Mouse (Mus musculus) liver, embryonic 11.5 days (tissue): ENCODE results near the gene Nav2. TPM values are rescaled to one million over a fixed set of nuclear protein-coding genes. Genes with fewer than 3 reads are reported as not detected.

ENCODE experiments used
- ATAC-seq: fragments of 200-750 bp; cut with Nextera tagmentation; replicated peaks from 2 replicates; pipeline ENCODE4 v1.8.0; 2017; ENCODE audit warnings: moderate number of reproducible peaks, mild to moderate bottlenecking, moderate TSS enrichment, moderate library complexity; ENCODE audit not compliant: low FRiP score
- DNase-seq: peaks from one replicate; pipeline ENCODE4 v3.0.0-alpha.2; 2017; ENCODE audit warnings: low spot score
- H3K27ac ChIP-seq: fragments of 300-500 bp; sonication (generic); 2 replicates; pipeline ENCODE4 v1.5.1; 2014; ENCODE audit warnings: mild to moderate bottlenecking, low read depth, low read length, control low read depth
- H3K27me3 ChIP-seq: fragments of 300-500 bp; sonication (generic); replicated peaks from 2 replicates; pipeline ENCODE4 v1.6.1; 2014; ENCODE audit warnings: low read length, mixed read lengths; ENCODE audit not compliant: control insufficient read depth, insufficient read depth
- H3K36me3 ChIP-seq: fragments of 300-500 bp; sonication (generic); 2 replicates; pipeline ENCODE4 v1.6.1; 2014; ENCODE audit warnings: mild to moderate bottlenecking, low read length, moderate library complexity, mixed read lengths; ENCODE audit not compliant: control insufficient read depth, insufficient read depth
- H3K4me1 ChIP-seq: fragments of 300-500 bp; sonication (generic); replicated peaks from 2 replicates; pipeline ENCODE4 v1.6.1; 2014; ENCODE audit warnings: low read length, mixed read lengths; ENCODE audit not compliant: control insufficient read depth, insufficient read depth
- H3K4me2 ChIP-seq: fragments of 300-500 bp; sonication (generic); 2 replicates; pipeline ENCODE4 v1.6.1; 2014; ENCODE audit warnings: mild to moderate bottlenecking, control low read depth, moderate library complexity
- H3K4me3 ChIP-seq: fragments of 300-500 bp; sonication (generic); 2 replicates; pipeline ENCODE4 v1.5.1; 2014; ENCODE audit warnings: low read depth, low read length, control low read depth
- H3K9ac ChIP-seq: fragments of 300-500 bp; sonication (generic); 2 replicates; pipeline ENCODE4 v1.6.1; 2014; ENCODE audit warnings: low read depth, low read length, control low read depth
- H3K9me3 ChIP-seq: fragments of 300-500 bp; sonication (generic); 2 replicates; pipeline ENCODE4 v1.6.1; 2016; ENCODE audit warnings: low read length, inconsistent platforms, mixed read lengths; ENCODE audit not compliant: control insufficient read depth
- WGBS: fragments of 180-500 bp; shearing (Covaris S2); extraction: QIAGEN DNeasy Blood & Tissue Kit; methylation state at CpG from one replicate; pipeline ENCODE4 v1.1.7; 2014; 5-methylcytosine and 5-hydroxymethylcytosine counted together
- polyA plus RNA-seq: library from polyadenylated mRNA; unstranded; fragments of >200 nt; fragmentation: Nextera tagmentation; extraction: Ambion mirVana; gene quantifications from 2 replicates; pipeline ENCODE4 v1.2.1, GENCODE M21; 2014

The Nav2 gene
- polyA plus RNA-seq, 1 experiment from 2014 or later, result 6.2 TPM

- Histone ChIP-seq H3K4me1 (no peaks in the 10 kb centered on the region), H3K36me3 (peaks cover 83% of the 10 kb centered on the region), H3K9me3 (no peaks in the 10 kb centered on the region), H3K9ac (no peak overlapping the region), H3K4me2 (no peak overlapping the region), H3K27ac (no peak overlapping the region), H3K27me3 (no peaks in the 10 kb centered on the region), H3K4me3 (no peak overlapping the region)
- ATAC-seq (no peak), DNase-seq (no peak)
- 93% methylated on average over 21 of the region's 21 CpGs for WGBS
Measured at GRCm38 (mm10) chr7:48870579-48871180, 37.8 kb upstream of the Nav2 start.

- Histone ChIP-seq H3K9ac (no peak overlapping the region), H3K9me3 (no peaks in the 10 kb centered on the region), H3K27ac (no peak overlapping the region), H3K4me1 (no peaks in the 10 kb centered on the region), H3K4me2 (no peak overlapping the region), H3K36me3 (peaks cover 82% of the 10 kb centered on the region), H3K4me3 (no peak overlapping the region), H3K27me3 (no peaks in the 10 kb centered on the region)
- ATAC-seq (no peak), DNase-seq (no peak)
- 88% methylated on average over 11 of the region's 11 CpGs for WGBS
Measured at GRCm38 (mm10) chr7:48871292-48871691, 37.2 kb upstream of the Nav2 start.

- H3K27ac ChIP-seq, result no peak overlapping the region
- no peaks in the 10 kb centered on the region for H3K9me3 ChIP-seq
- 94% methylated on average over 14 of the region's 14 CpGs for WGBS
- H3K4me2 ChIP-seq, result no peak overlapping the region
- H3K4me3 ChIP-seq, result no peak overlapping the region
- H3K27me3 ChIP-seq, result no peaks in the 10 kb centered on the region
- DNase-seq (no peak), ATAC-seq (no peak)
- peaks cover 62% of the 10 kb centered on the region for H3K36me3 ChIP-seq
- no peak overlapping the region for H3K9ac ChIP-seq
- H3K4me1 ChIP-seq, result peaks cover 12% of the 10 kb centered on the region
Measured at GRCm38 (mm10) chr7:48875096-48875495, 33.4 kb upstream of the Nav2 start.

GRCm38 (mm10) chr7:48876526-48876925 is 32.0 kb upstream of the Nav2 start:
- Histone ChIP-seq H3K4me2 (no peak overlapping the region), H3K4me1 (peaks cover 12% of the 10 kb centered on the region), H3K9me3 (no peaks in the 10 kb centered on the region), H3K9ac (no peak overlapping the region), H3K27me3 (no peaks in the 10 kb centered on the region), H3K36me3 (peaks cover 48% of the 10 kb centered on the region), H3K4me3 (no peak overlapping the region), H3K27ac (no peak overlapping the region)
- ATAC-seq, result no peak
- 80% methylated on average over 4 of the region's 4 CpGs for WGBS
- no peak for DNase-seq

- DNase-seq, result no peak
- no peaks in the 10 kb centered on the region for H3K9me3 ChIP-seq
- no peak overlapping the region for H3K27ac ChIP-seq
- 79% methylated on average over 15 of the region's 15 CpGs for WGBS
- peaks cover 19% of the 10 kb centered on the region for H3K4me1 ChIP-seq
- no peak overlapping the region for H3K4me3 ChIP-seq
- no peaks in the 10 kb centered on the region for H3K27me3 ChIP-seq
- H3K36me3 ChIP-seq, result peaks cover 35% of the 10 kb centered on the region
- no peak overlapping the region for H3K9ac ChIP-seq
- no peak for ATAC-seq
- H3K4me2 ChIP-seq, result no peak overlapping the region
Measured at GRCm38 (mm10) chr7:48877786-48878390, 30.6 kb upstream of the Nav2 start.

- Histone ChIP-seq H3K9ac (peak overlapping the region; percentile 57), H3K4me1 (peaks cover 19% of the 10 kb centered on the region), H3K27me3 (no peaks in the 10 kb centered on the region), H3K4me3 (peak overlapping the region; percentile 49), H3K36me3 (peaks cover 23% of the 10 kb centered on the region), H3K9me3 (no peaks in the 10 kb centered on the region), H3K4me2 (peak overlapping the region; percentile 72), H3K27ac (no peak overlapping the region)
- WGBS, result 61% methylated on average over 3 of the region's 3 CpGs
- ATAC-seq (no peak), DNase-seq (no peak)
Measured at GRCm38 (mm10) chr7:48879574-48879973, 28.9 kb upstream of the Nav2 start.

- peaks cover 19% of the 10 kb centered on the region for H3K4me1 ChIP-seq
- peak; percentile 94 for ATAC-seq
- peak overlapping the region; percentile 94 for H3K9ac ChIP-seq
- H3K27ac ChIP-seq, result peak overlapping the region; percentile 94
- peak overlapping the region; percentile 78 for H3K4me3 ChIP-seq
- under 1% methylated on average over 77 of the region's 77 CpGs for WGBS
- DNase-seq, result peak; percentile 97
- peak overlapping the region; percentile 93 for H3K4me2 ChIP-seq
- no peaks in the 10 kb centered on the region for H3K9me3 ChIP-seq
- H3K27me3 ChIP-seq, result no peaks in the 10 kb centered on the region
- H3K36me3 ChIP-seq, result peaks cover 11% of the 10 kb centered on the region
Measured at GRCm38 (mm10) chr7:48880591-48881481, 27.7 kb upstream of the Nav2 start.

GRCm38 (mm10) chr7:48881486-48881885 is 27.0 kb upstream of the Nav2 start, which contains the start of gene E2f8:
Gene E2f8 (minus strand): TSS chr7:48881596.
- Histone ChIP-seq H3K27ac (peak within 1 kb of the TSS; percentile 94), H3K4me2 (peak within 1 kb of the TSS; percentile 93), H3K4me1 (peaks cover 19% of the 10 kb centered on the region), H3K27me3 (no peaks in the 10 kb centered on the region), H3K36me3 (peaks cover 8% of the 10 kb centered on the region; the same call in 1 of the 2 replicates), H3K9ac (peak within 1 kb of the TSS; percentile 94), H3K9me3 (no peaks in the 10 kb centered on the region), H3K4me3 (peak within 1 kb of the TSS; percentile 78)
- ATAC-seq, result peak; percentile 77
- DNase-seq, result peak; percentile 81
- WGBS, result 1% methylated on average over 39 of the region's 41 CpGs
